In genomic region chr1:84253838-84254237, GRCm38 (mm10) we compare ENCODE assay signal across 16 mouse cellular contexts.
A peak's percentile ranks its signal among the peaks of the same experiment; 100 is the strongest.
DNase-seq lines count a peak whose midpoint lies in the region; ATAC-seq and TF ChIP-seq lines count a peak whose summit lies in the region.
"Had no signal": no experiment of that assay in that cellular context is flagged by ENCODE, and none has a peak within 500 bp of the region (broad histone marks: within the 10 kb centered on the region; RNA-seq: fewer than 3 reads in every experiment).

No protein-coding gene starts in this region.

- peaks cover 5% of the 10 kb centered on the region; the same call in 1 of the 2 replicates for H3K4me1 ChIP-seq in kidney, embryonic 15.5 days
- no peaks in the 10 kb centered on the region for H3K4me1 ChIP-seq in kidney, postnatal 0 days (replicated peaks; ENCODE audit: insufficient read depth, low read length)
- peaks cover 22% of the 10 kb centered on the region for H3K4me1 ChIP-seq in forebrain, embryonic 15.5 days
- H3K4me1 ChIP-seq: stomach, embryonic 15.5 days had no signal

- H3K36me3 ChIP-seq in kidney, embryonic 15.5 days = no peaks in the 10 kb centered on the region
- H3K36me3 ChIP-seq in kidney, postnatal 0 days (ENCODE audit: insufficient read depth, low read length) = no peaks in the 10 kb centered on the region
- no peaks in the 10 kb centered on the region for H3K36me3 ChIP-seq in forebrain, embryonic 15.5 days
- H3K36me3 ChIP-seq: liver, embryonic 13.5 days; stomach, embryonic 15.5 days had no signal

- no peaks in the 10 kb centered on the region for H3K27me3 ChIP-seq in kidney, embryonic 15.5 days
- no peaks in the 10 kb centered on the region for H3K27me3 ChIP-seq in kidney, postnatal 0 days (ENCODE audit: insufficient read depth, low read length)
- no peaks in the 10 kb centered on the region for H3K27me3 ChIP-seq in forebrain, embryonic 15.5 days
- H3K27me3 ChIP-seq: liver, embryonic 13.5 days; stomach, embryonic 15.5 days had no signal

- H3K9me3 ChIP-seq in kidney, embryonic 15.5 days (replicated peaks) = no peaks in the 10 kb centered on the region
- H3K9me3 ChIP-seq in kidney, postnatal 0 days (replicated peaks; ENCODE audit: low read length) = no peaks in the 10 kb centered on the region
- H3K9me3 ChIP-seq in forebrain, embryonic 15.5 days = no peaks in the 10 kb centered on the region
- H3K9me3 ChIP-seq: liver, embryonic 13.5 days; stomach, embryonic 15.5 days had no signal

- peak; percentile 66 for DNase-seq in kidney, adult 18-20 months
- DNase-seq in ovary, adult 18-20 months (ENCODE audit: low spot score) = peak; percentile 16
- no peak for DNase-seq in ovary, postnatal 10 days (ENCODE audit: low spot score)
- DNase-seq in kidney, postnatal 0 days (ENCODE audit: low spot score) = peak; percentile 23
- DNase-seq in embryo, embryonic 9.5 days (ENCODE audit: extremely low spot score) = no peak
- DNase-seq in gastrocnemius, postnatal 4 days (ENCODE audit: low spot score in 2 of 2) = no peak
- DNase-seq: layer of hippocampus, postnatal 36 days; liver, embryonic 13.5 days; lung, postnatal 4 days; thymus, postnatal 4 days had no signal

- H3K4me3 ChIP-seq in kidney, embryonic 15.5 days (replicated peaks) = no peak overlapping the region
- no peak overlapping the region for H3K4me3 ChIP-seq in kidney, postnatal 0 days (replicated peaks; ENCODE audit: low read depth, low read length)
- no peak overlapping the region for H3K4me3 ChIP-seq in forebrain, embryonic 15.5 days
- H3K4me3 ChIP-seq: liver, embryonic 13.5 days; stomach, embryonic 15.5 days had no signal

- WGBS in kidney, embryonic 15.5 days = 27% methylated on average over 3 of the region's 3 CpGs
- 11% methylated on average over 3 of the region's 3 CpGs for WGBS in kidney, postnatal 0 days
- WGBS in forebrain, embryonic 15.5 days = 41% methylated on average over 3 of the region's 3 CpGs

- no peak for TF ChIP-seq CTCF in kidney, postnatal 0 days (IDR thresholded peaks at IDR 0.05; ENCODE audit: low read depth)

- no peak for ATAC-seq in kidney, embryonic 15.5 days (replicated peaks; ENCODE audit: low FRiP score)
- no peak for ATAC-seq in kidney, postnatal 0 days (replicated peaks; ENCODE audit: low FRiP score, low read depth)
- ATAC-seq in forebrain, embryonic 15.5 days (replicated peaks) = no peak
- ATAC-seq: activated CD4-positive, CD25-positive, alpha-beta regulatory T cell, adult 4 months; CD4-positive, CD25-positive, alpha-beta regulatory T cell, adult 4 months; midbrain, embryonic 16.5 days had no signal

- no peak overlapping the region for H3K9ac ChIP-seq in kidney, embryonic 15.5 days
- no peak overlapping the region for H3K9ac ChIP-seq in kidney, postnatal 0 days (ENCODE audit: low read depth, low read length)
- H3K9ac ChIP-seq in forebrain, embryonic 15.5 days (replicated peaks) = no peak overlapping the region
- H3K9ac ChIP-seq: liver, embryonic 13.5 days; stomach, embryonic 15.5 days had no signal

- no peak overlapping the region for H3K4me2 ChIP-seq in kidney, embryonic 15.5 days
- no peak overlapping the region for H3K4me2 ChIP-seq in kidney, postnatal 0 days (ENCODE audit: low read length)
- H3K4me2 ChIP-seq in forebrain, embryonic 15.5 days (replicated peaks) = no peak overlapping the region
- H3K4me2 ChIP-seq: liver, embryonic 13.5 days; stomach, embryonic 15.5 days had no signal

- no peak overlapping the region for H3K27ac ChIP-seq in kidney, embryonic 15.5 days
- H3K27ac ChIP-seq in kidney, postnatal 0 days = no peak overlapping the region
- H3K27ac ChIP-seq in forebrain, embryonic 15.5 days (replicated peaks) = no peak overlapping the region
- H3K27ac ChIP-seq: liver, embryonic 13.5 days; stomach, embryonic 15.5 days had no signal

Comparison
In these comparisons a context has a peak if more than half of its experiments do, and no peak if none do; other contexts are left out.
1. DNase-seq: peak in kidney, adult 18-20 months (single experiment), ovary, adult 18-20 months (single experiment) and kidney, postnatal 0 days (single experiment); none in ovary, postnatal 10 days (single experiment), embryo, embryonic 9.5 days (single experiment) and gastrocnemius, postnatal 4 days (0 of 2).